8 mouse cellular contexts compared by ENCODE assay signal in genomic region chr1:52499601-52500313, GRCm38 (mm10). TPM values are rescaled to one million over a fixed set of nuclear protein-coding genes. Genes with fewer than 3 reads are reported as not detected.
DNase-seq lines count a peak whose midpoint lies in the region; ATAC-seq and TF ChIP-seq lines count a peak whose summit lies in the region.

No protein-coding gene starts in this region.

- no peaks in the 10 kb centered on the region for H3K4me1 ChIP-seq in embryonic facial prominence, embryonic 14.5 days (ENCODE audit: control insufficient read depth, insufficient read depth, low read length)
- H3K4me1 ChIP-seq in heart, embryonic 13.5 days: peaks cover 42% of the 10 kb centered on the region
- peaks cover 10% of the 10 kb centered on the region for H3K4me1 ChIP-seq in kidney, embryonic 16.5 days (ENCODE audit: insufficient read depth, low read length)
- peaks cover 19% of the 10 kb centered on the region for H3K4me1 ChIP-seq in liver, embryonic 15.5 days (replicated peaks)

- H3K9me3 ChIP-seq in embryonic facial prominence, embryonic 14.5 days (ENCODE audit: control insufficient read depth, low read length): no peaks in the 10 kb centered on the region
- no peaks in the 10 kb centered on the region for H3K9me3 ChIP-seq in heart, embryonic 13.5 days
- H3K9me3 ChIP-seq in kidney, embryonic 16.5 days (ENCODE audit: low read length): no peaks in the 10 kb centered on the region
- H3K9me3 ChIP-seq in liver, embryonic 15.5 days (replicated peaks): no peaks in the 10 kb centered on the region

- H3K79me3 ChIP-seq in C2C12 (ENCODE audit: low read depth): peaks cover 30% of the 10 kb centered on the region

- peak overlapping the region; percentile 61 for H3K4me3 ChIP-seq in C2C12 (ENCODE audit: insufficient read depth, poor library complexity, severe bottlenecking)
- peak overlapping the region; percentile 86 for H3K4me3 ChIP-seq in embryonic facial prominence, embryonic 14.5 days (ENCODE audit: low read depth, low read length)
- peak overlapping the region; percentile 92 for H3K4me3 ChIP-seq in heart, embryonic 13.5 days
- peak overlapping the region; percentile 91 for H3K4me3 ChIP-seq in kidney, embryonic 16.5 days (ENCODE audit: low read length)
- peak overlapping the region; percentile 76 for H3K4me3 ChIP-seq in liver, embryonic 15.5 days (replicated peaks)

- peak overlapping the region; percentile 92 for H3K9ac ChIP-seq in embryonic facial prominence, embryonic 14.5 days (ENCODE audit: low read depth, low read length)
- H3K9ac ChIP-seq in heart, embryonic 13.5 days: peak overlapping the region; percentile 95
- H3K9ac ChIP-seq in kidney, embryonic 16.5 days (replicated peaks; ENCODE audit: low read length): peak overlapping the region; percentile 96
- peak overlapping the region; percentile 70 for H3K9ac ChIP-seq in liver, embryonic 15.5 days

- DNase-seq in adrenal gland, postnatal 10 days: peak; percentile 63
- peak; percentile 56 for DNase-seq in embryonic facial prominence, embryonic 14.5 days (ENCODE audit: low spot score)
- peak; percentile 77 for DNase-seq in neural tube, embryonic 10.5 days (ENCODE audit: extremely low spot score, low spot score)
- peak; percentile 38 for DNase-seq in telencephalon, adult 2 months (ENCODE audit: low read depth, low spot score)

- no peaks in the 10 kb centered on the region for H3K36me3 ChIP-seq in C2C12 (ENCODE audit: control insufficient read depth, insufficient read depth)
- H3K36me3 ChIP-seq in embryonic facial prominence, embryonic 14.5 days (ENCODE audit: control insufficient read depth, insufficient read depth, low read length): no peaks in the 10 kb centered on the region
- no peaks in the 10 kb centered on the region for H3K36me3 ChIP-seq in heart, embryonic 13.5 days
- H3K36me3 ChIP-seq in kidney, embryonic 16.5 days (ENCODE audit: insufficient read depth, low read length): no peaks in the 10 kb centered on the region
- no peaks in the 10 kb centered on the region for H3K36me3 ChIP-seq in liver, embryonic 15.5 days (replicated peaks)

- TF ChIP-seq CTCF in C2C12 (IDR thresholded peaks at IDR 0.05; ENCODE audit: control insufficient read depth, insufficient read depth, insufficient read length): no peak

- ATAC-seq in embryonic facial prominence, embryonic 14.5 days (ENCODE audit: low read depth): peak; percentile 17
- no peak; the same call in 1 of the 2 replicates for ATAC-seq in heart, embryonic 13.5 days (ENCODE audit: extremely low read depth, insufficient number of reproducible peaks, low FRiP score, low TSS enrichment)
- peak; percentile 79 for ATAC-seq in kidney, embryonic 16.5 days (ENCODE audit: low FRiP score, low TSS enrichment)
- ATAC-seq in liver, embryonic 15.5 days (ENCODE audit: insufficient read depth): peak; percentile 35

- peak overlapping the region; percentile 94 for H3ac ChIP-seq in C2C12 (ENCODE audit: control insufficient read depth, insufficient read length, low read depth)

- H3K27ac ChIP-seq in embryonic facial prominence, embryonic 14.5 days (replicated peaks; ENCODE audit: low read depth, low read length): peak overlapping the region; percentile 84
- H3K27ac ChIP-seq in heart, embryonic 13.5 days (replicated peaks): peak overlapping the region; percentile 96
- peak overlapping the region; percentile 85 for H3K27ac ChIP-seq in kidney, embryonic 16.5 days (ENCODE audit: low read length)
- H3K27ac ChIP-seq in liver, embryonic 15.5 days (replicated peaks): peak overlapping the region; percentile 83

- H3K27me3 ChIP-seq in C2C12 (ENCODE audit: control insufficient read depth, insufficient read depth, insufficient read length): no peaks in the 10 kb centered on the region
- H3K27me3 ChIP-seq in embryonic facial prominence, embryonic 14.5 days (replicated peaks; ENCODE audit: control insufficient read depth, insufficient read depth, low read length): no peaks in the 10 kb centered on the region
- H3K27me3 ChIP-seq in heart, embryonic 13.5 days (replicated peaks): no peaks in the 10 kb centered on the region
- H3K27me3 ChIP-seq in kidney, embryonic 16.5 days (ENCODE audit: insufficient read depth, low read length): no peaks in the 10 kb centered on the region
- peaks cover 17% of the 10 kb centered on the region for H3K27me3 ChIP-seq in liver, embryonic 15.5 days

- WGBS in embryonic facial prominence, embryonic 14.5 days: under 1% methylated on average over 24 of the region's 68 CpGs
- WGBS in heart, embryonic 13.5 days: under 1% methylated on average over 56 of the region's 68 CpGs
- WGBS in kidney, embryonic 16.5 days: 2% methylated on average over 36 of the region's 68 CpGs
- WGBS in liver, embryonic 15.5 days (ENCODE audit: insufficient replicate concordance): under 1% methylated on average over 62 of the region's 68 CpGs

- peaks cover 51% of the 10 kb centered on the region for H3K79me2 ChIP-seq in C2C12 (ENCODE audit: control insufficient read depth, insufficient read depth)

- peak overlapping the region; percentile 86 for H3K4me2 ChIP-seq in embryonic facial prominence, embryonic 14.5 days (ENCODE audit: low read depth, low read length)
- peak overlapping the region; percentile 80 for H3K4me2 ChIP-seq in heart, embryonic 13.5 days
- H3K4me2 ChIP-seq in kidney, embryonic 16.5 days (replicated peaks; ENCODE audit: low read depth, low read length): peak overlapping the region; percentile 80
- peak overlapping the region; percentile 91 for H3K4me2 ChIP-seq in liver, embryonic 15.5 days

TF ChIP-seq in C2C12, 6 proteins besides CTCF, POLR2A, EP300 and RAD21:
- TF ChIP-seq MAX (IDR thresholded peaks at IDR 0.05) (peak; percentile 21), FOSL1 (IDR thresholded peaks at IDR 0.05; ENCODE audit: insufficient read depth, low read length, poor library complexity, severe bottlenecking) (no peak)

RNA-seq across cellular contexts. Expression of gene Nab1, which starts 0.7 kb away (rescaled TPM):
- polyA plus RNA-seq in C2C12 (2012; fragmentation: generic; extraction: Trizol): 8.8 TPM
- 10 to 100 TPM; 45.5 to 47.2 TPM for total RNA-seq in adrenal gland, postnatal 10 days (2021)
- 19.6 and 21.1 TPM in 2 replicates for polyA plus RNA-seq in embryonic facial prominence, embryonic 14.5 days (2014; fragmentation: Nextera tagmentation; extraction: Ambion mirVana)
- polyA plus RNA-seq in heart, embryonic 13.5 days (2015; fragmentation: Nextera tagmentation; extraction: Ambion mirVana): 18.8 and 19.7 TPM in 2 replicates
- 11.1 and 15.7 TPM in 2 replicates for polyA plus RNA-seq in kidney, embryonic 16.5 days (2015; fragmentation: Nextera tagmentation; extraction: Ambion mirVana)
- 15.5 and 18.2 TPM in 2 replicates for polyA plus RNA-seq in liver, embryonic 15.5 days (2015; fragmentation: Nextera tagmentation; extraction: Ambion mirVana)
